Mouse (Mus musculus) thymus, adult 2 months (tissue): Measurements from ENCODE around the gene Mlxip.

Experiments
- CTCF ChIP-seq: fragments of 200-500 bp; IDR thresholded peaks from 2 replicates; pipeline ENCODE4 v1.5.1; 2012; ENCODE audit warnings: mild to moderate bottlenecking, control low read depth, low read length, moderate library complexity, borderline replicate concordance; ENCODE audit not compliant: control insufficient read depth, poor library complexity, insufficient read depth; ENCODE audit errors: extremely low read depth
- POLR2A ChIP-seq: fragments of 200-500 bp; IDR thresholded peaks from 2 replicates; pipeline ENCODE4 v1.6.1; 2012; ENCODE audit warnings: mild to moderate bottlenecking, low read length, control low read depth, moderate library complexity; ENCODE audit not compliant: control insufficient read depth, poor library complexity, insufficient read depth; ENCODE audit errors: extremely low read depth

DNA sequence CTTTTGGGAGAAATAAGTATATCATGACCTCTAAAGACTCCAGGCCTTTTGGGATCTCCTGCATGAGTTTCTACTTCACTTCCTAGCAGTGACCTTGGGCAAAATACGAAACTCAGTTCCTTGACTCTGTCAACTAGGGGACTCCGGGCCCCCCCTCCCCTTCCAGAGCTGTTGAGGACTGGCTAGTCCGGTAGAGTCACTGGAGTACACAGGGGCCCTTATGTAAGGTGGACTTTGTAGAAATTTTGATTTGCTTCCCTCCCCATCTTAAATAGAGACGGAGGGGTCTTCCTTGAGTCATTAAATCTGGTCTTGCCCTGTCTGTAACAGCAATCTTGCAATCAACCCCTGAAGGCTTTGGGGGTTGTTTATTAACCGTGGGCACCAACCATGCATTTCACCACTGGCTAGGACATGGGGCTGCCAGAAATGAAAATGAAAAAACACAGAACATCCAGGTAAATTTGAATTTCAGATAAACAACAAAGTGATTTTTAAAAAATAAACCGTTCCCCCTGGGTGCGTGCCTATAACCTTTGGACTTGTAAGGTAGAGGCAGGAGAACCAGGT lies 47.8 kb upstream of the Mlxip start:
- TF ChIP-seq CTCF = no peak
- no peak for TF ChIP-seq POLR2A
